Mouse (Mus musculus) kidney, adult 2 months (tissue): ENCODE measurements at regions not wholly inside any gene's neighbourhood (a gene's known extent, or its start where the extent isn't known, plus 50 kb on each side); places are given as distances from the start of the nearest gene placed in this dataset.

Experiments
- CTCF ChIP-seq: fragments of 200-500 bp; conservative IDR thresholded peaks from 2 replicates; pipeline ENCODE4 v1.5.1; 2011; ENCODE audit warnings: low read depth, mild to moderate bottlenecking, control low read depth, low read length, moderate library complexity, mixed read lengths; ENCODE audit not compliant: insufficient read depth, insufficient read length
- POLR2A ChIP-seq: fragments of 200-500 bp; IDR thresholded peaks from one replicate; pipeline ENCODE4 v1.6.1; 2011; ENCODE audit warnings: low read depth, low read length, control low read depth

- TF ChIP-seq CTCF (no peak), POLR2A (no peak)
Observed at GRCm38 (mm10) chr4:119053680-119054079, 54.8 kb upstream of the Slc2a1 start.
